Mouse (Mus musculus) liver, embryonic 14.5 days (tissue): ENCODE measurements around the gene Lrrc43. TPM values are rescaled to one million over a fixed set of nuclear protein-coding genes. Genes with fewer than 3 reads are reported as not detected.
A peak's percentile ranks its signal among the peaks of the same experiment; 100 is the strongest.

ENCODE experiments used
- ATAC-seq: fragments of 200-750 bp; cut with Nextera tagmentation; 2 replicates; pipeline ENCODE4 v1.8.0; 2017; ENCODE audit warnings: moderate number of reproducible peaks, mild to moderate bottlenecking, moderate library complexity; ENCODE audit not compliant: insufficient read depth
- DNase-seq, 3 experiments: peaks; one replicate each; pipeline ENCODE4 v3.0.0-alpha.2; 2012 to 2013; ENCODE audit warnings: low read depth in 3 of 3, low spot score in 3 of 3
- H3K27ac ChIP-seq: fragments of 300-500 bp; sonication (generic); 2 replicates; pipeline ENCODE4 v1.5.1; 2014; ENCODE audit warnings: moderate library complexity, mild to moderate bottlenecking, control low read depth, inconsistent platforms
- H3K27me3 ChIP-seq: fragments of 300-500 bp; sonication (generic); 2 replicates; pipeline ENCODE4 v1.6.1; 2014; ENCODE audit warnings: mild to moderate bottlenecking, low read length, moderate library complexity; ENCODE audit not compliant: control insufficient read depth, insufficient read depth
- H3K36me3 ChIP-seq: fragments of 300-500 bp; sonication (generic); replicated peaks from 2 replicates; pipeline ENCODE4 v1.6.1; 2014; ENCODE audit warnings: low read depth; ENCODE audit not compliant: control insufficient read depth, insufficient read depth
- H3K4me1 ChIP-seq, 2 experiments: fragments of 200-500 bp in 1 of 2; fragments of 300-500 bp in 1 of 2; sonication (generic) in 1 of 2; replicated peaks; 2 replicates each; pipeline ENCODE4 v1.6.1; 2012 to 2014; ENCODE audit warnings: antibody characterized with exemption in 1 of 2, inconsistent platforms in 1 of 2, low read length in 1 of 2; ENCODE audit not compliant: control insufficient read depth in 2 of 2, insufficient read depth in 2 of 2
- H3K4me2 ChIP-seq: fragments of 300-500 bp; sonication (generic); 2 replicates; pipeline ENCODE4 v1.6.1; 2014; ENCODE audit warnings: low read depth, mild to moderate bottlenecking, control low read depth, moderate library complexity
- H3K4me3 ChIP-seq, 2 experiments: fragments of 200-500 bp in 1 of 2; fragments of 300-500 bp in 1 of 2; sonication (generic) in 1 of 2; 2 replicates each; pipeline ENCODE4 v1.5.1; 2012 to 2014; ENCODE audit warnings: low read depth in 2 of 2, low read length in 2 of 2, mild to moderate bottlenecking in 2 of 2, control low read depth in 1 of 2, inconsistent platforms in 1 of 2, moderate library complexity in 1 of 2; ENCODE audit not compliant: insufficient read depth in 1 of 2
- H3K9ac ChIP-seq: fragments of 300-500 bp; sonication (generic); replicated peaks from 2 replicates; pipeline ENCODE4 v1.6.1; 2014; ENCODE audit warnings: mild to moderate bottlenecking, control low read depth, moderate library complexity
- H3K9me3 ChIP-seq: fragments of 300-500 bp; sonication (generic); 2 replicates; pipeline ENCODE4 v1.6.1; 2016; ENCODE audit warnings: low read length, mixed read lengths; ENCODE audit not compliant: control insufficient read depth
- CTCF ChIP-seq: IDR thresholded peaks from 2 replicates; pipeline ENCODE4 v1.5.1; 2016; ENCODE audit warnings: antibody characterized with exemption, low read depth, control low read depth
- EP300 ChIP-seq: IDR thresholded peaks from 2 replicates; pipeline ENCODE4 v1.6.1; 2016; ENCODE audit warnings: antibody characterized with exemption, low read depth
- WGBS: fragments of 180-500 bp; shearing (Covaris S2); extraction: QIAGEN DNeasy Blood & Tissue Kit; methylation state at CpG from one replicate; pipeline ENCODE4 v1.1.7; 2014; ENCODE audit not compliant: insufficient replicate concordance; 5-methylcytosine and 5-hydroxymethylcytosine counted together
- polyA plus RNA-seq, 2 experiments: library from polyadenylated mRNA; depleted of rRNA in 1 of 2; stranded (reverse) in 1 of 2; unstranded in 1 of 2; fragments of >200 nt; fragmentation: Nextera tagmentation in 1 of 2; extraction: Ambion mirVana in 1 of 2; gene quantifications; 2 replicates each; pipeline versions ENCODE4 v1.2.1 to v1.2.3; 2012 to 2014

Lrrc43 gene
- polyA plus RNA-seq, 2 experiments, result not detected

- under 1% methylated on average over 82 of the region's 82 CpGs for WGBS
- peak; percentile 96 for ATAC-seq
- H3K27me3 ChIP-seq, result no peaks in the 10 kb centered on the region
- no peaks in the 10 kb centered on the region for H3K9me3 ChIP-seq
- peak within 1 kb of the TSS; percentile 71 to 77 for H3K4me3 ChIP-seq
- H3K4me2 ChIP-seq, result peak within 1 kb of the TSS; percentile 97
- peak; percentile 97 to 98 (median 98) for DNase-seq
- H3K36me3 ChIP-seq, result 0 out of 2 replicates have a peak, but pooled peaks cover 3% of the 10 kb centered on the region
- H3K9ac ChIP-seq, result peak within 1 kb of the TSS; percentile 86
- peak; percentile 24; the same call in 1 of the 2 replicates for TF ChIP-seq CTCF
- no peak for TF ChIP-seq EP300
- H3K27ac ChIP-seq, result peak within 1 kb of the TSS; percentile 30; the same call in 1 of the 2 replicates
- peaks cover 10 to 11% of the 10 kb centered on the region in 2 experiments for H3K4me1 ChIP-seq
Observed at GRCm38 (mm10) chr5:123523692-123524392, 34.7 kb downstream of the Lrrc43 start, which contains the start of gene Diablo. Diablo (minus strand) TSS chr5:123524176.

- TF ChIP-seq EP300 (no peak), CTCF (peak; percentile 49)
- Histone ChIP-seq H3K4me3 (peak overlapping the region; percentile 71 to 74), H3K4me2 (peak overlapping the region; percentile 97), H3K4me1 (peaks cover 10 to 11% of the 10 kb centered on the region in 2 experiments), H3K9ac (0 out of 2 replicates have a peak overlapping the region, but pooled peaks have one; percentile 15), H3K27me3 (no peaks in the 10 kb centered on the region), H3K9me3 (no peaks in the 10 kb centered on the region), H3K27ac (no peak overlapping the region), H3K36me3 (peaks cover 3% of the 10 kb centered on the region; the same call in 1 of the 2 replicates)
- DNase-seq (no peak), ATAC-seq (peak; percentile 92)
- WGBS, result under 1% methylated on average over 27 of the region's 27 CpGs
Observed at GRCm38 (mm10) chr5:123524393-123524750, 35.3 kb downstream of the Lrrc43 start.

GRCm38 (mm10) chr5:123525281-123525680, 36.2 kb downstream of the Lrrc43 start, which contains the start of gene Gm49027:
Gm49027 (minus strand) TSS chr5:123525488.
- WGBS, result 56% methylated on average over 7 of the region's 7 CpGs
- H3K4me1 ChIP-seq, result peaks cover 10 to 11% of the 10 kb centered on the region in 2 experiments
- H3K4me3 ChIP-seq, result peak within 1 kb of the TSS; percentile 71 to 74
- H3K36me3 ChIP-seq, result peaks cover 3% of the 10 kb centered on the region; the same call in 1 of the 2 replicates
- ATAC-seq (no peak), DNase-seq (no peak)
- no peaks in the 10 kb centered on the region for H3K9me3 ChIP-seq
- TF ChIP-seq EP300 (no peak), CTCF (no peak)
- peak within 1 kb of the TSS; percentile 97 for H3K4me2 ChIP-seq
- no peaks in the 10 kb centered on the region for H3K27me3 ChIP-seq
- 0 out of 2 replicates have a peak within 1 kb of the TSS, but pooled peaks have one; percentile 15 for H3K9ac ChIP-seq
- no peak within 1 kb of the TSS for H3K27ac ChIP-seq

DNA sequence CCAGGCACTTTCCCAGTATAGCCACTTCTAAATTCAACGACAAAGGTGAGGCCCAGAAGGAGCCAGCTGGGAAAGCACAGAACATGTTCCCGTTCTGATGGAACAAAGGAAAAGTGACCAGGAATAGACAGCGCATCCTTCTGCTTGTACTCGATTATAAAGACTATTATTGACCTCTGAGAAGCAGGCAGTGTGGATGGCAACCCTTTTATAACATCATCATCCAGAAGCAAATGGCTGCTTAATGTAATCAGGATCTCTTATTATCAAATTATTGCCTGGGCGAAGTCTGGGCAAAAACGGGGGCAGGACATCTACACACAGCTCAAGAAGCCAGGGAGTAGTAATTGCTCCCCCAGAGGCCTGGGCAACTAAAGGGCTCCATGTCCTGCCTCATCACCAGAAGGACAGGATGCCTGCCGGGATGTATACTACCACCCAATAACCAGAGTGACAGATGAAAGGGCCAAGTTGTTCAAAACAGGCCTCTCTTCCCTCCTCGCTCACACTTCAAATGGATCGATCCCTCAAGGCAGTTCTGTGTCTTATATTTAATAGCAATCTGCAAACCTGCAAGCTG, 36.9 kb downstream of the Lrrc43 start:
- Histone ChIP-seq H3K4me1 (peaks cover 10 to 11% of the 10 kb centered on the region in 2 experiments), H3K9ac (no peak overlapping the region), H3K4me2 (no peak overlapping the region), H3K27ac (no peak overlapping the region), H3K27me3 (no peaks in the 10 kb centered on the region), H3K4me3 (no peak overlapping the region), H3K36me3 (peaks cover 4% of the 10 kb centered on the region; the same call in 1 of the 2 replicates), H3K9me3 (no peaks in the 10 kb centered on the region)
- TF ChIP-seq CTCF, result no peak
- no peak for TF ChIP-seq EP300
- WGBS, result 80% methylated on average over 9 of the region's 9 CpGs
- DNase-seq (no peak), ATAC-seq (no peak)

GRCm38 (mm10) chr5:123528641-123529040, 39.5 kb downstream of the Lrrc43 start:
- no peaks in the 10 kb centered on the region for H3K27me3 ChIP-seq
- peaks cover 17% of the 10 kb centered on the region for H3K36me3 ChIP-seq
- H3K9ac ChIP-seq, result no peak overlapping the region
- DNase-seq (no peak), ATAC-seq (no peak)
- no peak overlapping the region for H3K4me2 ChIP-seq
- H3K4me1 ChIP-seq, result peaks cover 4 to 5% of the 10 kb centered on the region in 2 experiments; a peak in 3 of 4 replicates
- H3K4me3 ChIP-seq, result no peak overlapping the region
- TF ChIP-seq EP300 (no peak), CTCF (no peak)
- no peak overlapping the region for H3K27ac ChIP-seq
- H3K9me3 ChIP-seq, result no peaks in the 10 kb centered on the region
- 68% methylated on average over 7 of the region's 7 CpGs for WGBS
